Mouse (Mus musculus) limb, embryonic 10.5 days (tissue): ENCODE results near the gene Smc5. TPM values are rescaled to one million over a fixed set of nuclear protein-coding genes. Genes with fewer than 3 reads are reported as not detected.

Experiments used
- DNase-seq: peaks from one replicate; pipeline ENCODE4 v3.0.0-alpha.2; 2017; ENCODE audit warnings: low spot score
- H3K27ac ChIP-seq: fragments of 300-500 bp; sonication (generic); 2 replicates; pipeline ENCODE4 v1.5.1; 2016; ENCODE audit warnings: mild to moderate bottlenecking
- H3K27me3 ChIP-seq: fragments of 300-500 bp; sonication (generic); 2 replicates; pipeline ENCODE4 v1.6.1; 2016; ENCODE audit warnings: low read depth, mild to moderate bottlenecking; ENCODE audit not compliant: poor library complexity, severe bottlenecking
- H3K36me3 ChIP-seq: fragments of 300-500 bp; sonication (generic); 2 replicates; pipeline ENCODE4 v1.6.1; 2016; ENCODE audit warnings: mild to moderate bottlenecking, moderate library complexity
- H3K4me1 ChIP-seq: fragments of 300-500 bp; sonication (generic); 2 replicates; pipeline ENCODE4 v1.6.1; 2016
- H3K4me3 ChIP-seq: fragments of 300-500 bp; sonication (generic); 2 replicates; pipeline ENCODE4 v1.5.1; 2016; ENCODE audit warnings: mild to moderate bottlenecking, moderate library complexity
- H3K9me3 ChIP-seq: fragments of 300-500 bp; sonication (generic); replicated peaks from 2 replicates; pipeline ENCODE4 v1.6.1; 2016; ENCODE audit warnings: mild to moderate bottlenecking
- WGBS: fragments of 180-500 bp; shearing (Covaris S2); methylation state at CpG from one replicate; pipeline ENCODE4 v1.1.7; 2016; 5-methylcytosine and 5-hydroxymethylcytosine counted together
- polyA plus RNA-seq: library from polyadenylated mRNA; unstranded; fragments of >200 nt; fragmentation: Nextera tagmentation; extraction: Ambion mirVana; gene quantifications from 2 replicates; pipeline ENCODE4 v1.2.1, GENCODE M21; 2016

The Smc5 gene
- polyA plus RNA-seq = 40.1 and 49.4 TPM in 2 replicates

DNA sequence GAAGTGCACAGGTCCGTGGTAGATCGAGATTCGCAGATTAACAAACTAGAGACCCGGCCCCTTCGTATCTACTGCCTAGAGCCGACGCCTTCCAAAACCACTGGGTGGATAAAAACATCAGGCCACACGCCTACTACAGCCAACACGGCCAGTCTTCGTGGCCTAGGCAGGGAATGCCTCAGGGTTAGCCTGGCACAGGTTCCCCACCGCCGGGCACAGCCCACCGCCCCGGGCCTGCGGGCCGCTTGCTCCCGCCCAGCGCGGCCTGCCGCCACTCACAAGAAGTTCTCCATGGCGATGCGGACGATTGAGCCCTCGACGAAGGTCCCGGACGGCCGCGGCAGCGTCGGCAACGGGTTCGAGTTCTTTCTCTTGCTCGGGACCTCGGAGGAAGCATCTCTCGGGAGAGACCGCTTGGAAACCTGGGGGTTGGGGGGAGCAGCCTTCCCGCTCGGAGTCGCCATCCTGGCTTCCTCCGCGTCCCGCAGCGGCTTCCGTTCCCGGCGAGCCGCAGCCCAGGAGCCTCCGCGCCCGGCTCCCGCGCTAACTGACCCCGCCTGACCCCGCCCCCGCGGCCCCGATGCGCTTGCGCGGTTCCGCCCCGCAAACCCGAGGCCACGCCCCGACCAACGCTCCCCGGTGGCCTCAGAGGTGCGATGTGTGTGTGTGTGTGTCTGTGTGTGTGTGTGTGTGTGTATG is at the start of gene Smc5:
Gene Smc5 (minus strand): TSS at position 543 of the 699 bp plus-strand sequence.
- peak; percentile 96 for DNase-seq
- WGBS = 1% methylated on average over 69 of the region's 69 CpGs

GRCm38 (mm10) chr19:23323107-23323506 is 49.4 kb upstream of the Smc5 start:
- Histone ChIP-seq H3K36me3 (no peaks in the 10 kb centered on the region), H3K27me3 (no peaks in the 10 kb centered on the region), H3K4me1 (peaks cover 4% of the 10 kb centered on the region; the same call in 1 of the 2 replicates), H3K9me3 (no peaks in the 10 kb centered on the region), H3K4me3 (no peak overlapping the region), H3K27ac (no peak overlapping the region)
- WGBS = 86% methylated on average over 3 of the region's 3 CpGs
- DNase-seq = no peak

More for the DNA sequence above, at the start of gene Smc5:
- no peaks in the 10 kb centered on the region for H3K27me3 ChIP-seq
- H3K36me3 ChIP-seq = peaks cover 12% of the 10 kb centered on the region
- no peaks in the 10 kb centered on the region for H3K9me3 ChIP-seq
- H3K4me3 ChIP-seq = peak within 1 kb of the TSS; percentile 82
- peaks cover 11% of the 10 kb centered on the region for H3K4me1 ChIP-seq
- H3K27ac ChIP-seq = peak within 1 kb of the TSS; percentile 96

- H3K27ac ChIP-seq = no peak overlapping the region
- H3K36me3 ChIP-seq = no peaks in the 10 kb centered on the region
- peaks cover 4% of the 10 kb centered on the region; the same call in 1 of the 2 replicates for H3K4me1 ChIP-seq
- 92% methylated on average over 5 of the region's 5 CpGs for WGBS
- no peak overlapping the region for H3K4me3 ChIP-seq
- no peaks in the 10 kb centered on the region for H3K27me3 ChIP-seq
- no peak for DNase-seq
- no peaks in the 10 kb centered on the region for H3K9me3 ChIP-seq
These were observed 44.3 kb upstream of the Smc5 start for GRCm38 (mm10) chr19:23317989-23318358.

DNA sequence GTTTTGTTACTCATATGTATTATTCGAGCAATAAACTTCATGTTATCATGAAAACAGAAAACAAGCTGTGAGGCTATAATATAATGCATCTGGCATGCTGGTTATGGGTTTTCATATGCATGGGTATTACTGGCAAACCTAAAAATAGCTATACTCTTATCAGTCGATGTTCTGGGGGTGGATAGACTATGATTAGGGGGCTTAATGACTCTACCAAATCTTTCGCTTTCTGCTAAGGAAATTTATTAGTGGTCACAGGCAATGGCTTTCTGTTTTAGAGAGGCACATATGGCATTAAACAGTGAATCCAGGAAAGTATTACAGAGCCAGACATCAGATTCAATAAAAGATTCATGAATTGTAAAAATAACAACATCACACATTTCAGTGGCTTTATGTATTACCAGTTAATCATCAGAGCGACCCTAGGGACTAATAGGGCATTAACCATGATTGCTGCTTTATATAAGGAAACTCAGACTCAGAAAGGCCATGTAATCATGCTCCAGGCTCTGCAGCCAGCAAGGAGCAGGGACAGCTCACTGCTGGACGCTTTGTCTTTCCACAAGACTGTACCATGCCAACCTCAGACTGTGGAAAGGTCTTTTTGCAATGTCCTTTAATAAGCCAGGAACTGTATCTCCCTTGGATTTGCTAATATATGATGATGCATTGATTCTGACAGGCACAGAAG is 43.7 kb upstream of the Smc5 start:
- H3K4me1 ChIP-seq = peaks cover under 1% of the 10 kb centered on the region; the same call in 1 of the 2 replicates
- H3K9me3 ChIP-seq = no peaks in the 10 kb centered on the region
- WGBS = 86% methylated on average over 5 of the region's 5 CpGs
- no peak overlapping the region for H3K4me3 ChIP-seq
- H3K27ac ChIP-seq = no peak overlapping the region
- no peaks in the 10 kb centered on the region for H3K36me3 ChIP-seq
- DNase-seq = no peak
- no peaks in the 10 kb centered on the region for H3K27me3 ChIP-seq

DNA sequence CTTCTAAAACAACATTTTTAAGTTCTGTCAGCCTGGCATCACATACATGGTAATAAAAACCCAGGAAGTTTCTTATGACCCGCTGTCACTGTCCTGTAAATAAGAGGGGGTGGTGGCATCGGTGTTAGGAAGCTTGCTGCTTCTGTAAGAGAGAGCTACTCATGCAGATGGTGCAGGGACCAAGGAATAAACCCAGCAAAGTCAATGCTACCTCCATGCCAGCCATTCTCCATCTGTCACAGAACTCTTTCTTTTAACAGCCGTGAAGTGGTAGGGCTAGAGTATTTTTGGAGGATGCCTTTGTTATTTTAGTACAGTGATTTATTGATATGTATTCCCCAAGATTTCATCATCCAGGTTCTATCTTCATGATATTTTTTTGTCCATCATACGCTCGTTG is 43.2 kb upstream of the Smc5 start:
- Histone ChIP-seq H3K4me1 (no peaks in the 10 kb centered on the region), H3K27ac (no peak overlapping the region), H3K9me3 (no peaks in the 10 kb centered on the region), H3K27me3 (no peaks in the 10 kb centered on the region), H3K36me3 (no peaks in the 10 kb centered on the region), H3K4me3 (no peak overlapping the region)
- WGBS = 88% methylated on average over 5 of the region's 5 CpGs
- DNase-seq = no peak

DNA sequence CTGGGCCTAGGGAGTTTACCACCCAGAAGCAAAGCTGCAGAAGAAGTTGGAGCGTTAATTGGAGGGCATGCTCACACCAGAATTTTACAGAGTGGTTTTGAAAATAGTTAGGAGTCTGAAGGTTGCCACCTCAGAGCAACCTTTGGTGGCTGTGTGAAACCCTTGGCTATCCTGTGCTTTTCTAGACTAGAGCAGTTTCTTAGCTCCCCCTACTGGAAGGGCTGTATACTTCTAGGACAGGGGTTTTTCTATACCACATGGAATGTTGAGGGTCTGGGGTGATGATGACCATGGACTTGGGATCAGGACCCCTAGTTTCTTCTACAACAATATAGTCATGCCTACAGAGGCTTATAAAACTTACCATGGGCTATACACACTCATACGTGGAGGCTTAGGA is 36.3 kb upstream of the Smc5 start:
- WGBS = 90% methylated on average over 2 of the region's 2 CpGs

GRCm38 (mm10) chr19:23306671-23307070 is 33.0 kb upstream of the Smc5 start:
- DNase-seq = no peak
- H3K27ac ChIP-seq = no peak overlapping the region
- no peak overlapping the region for H3K4me3 ChIP-seq
- WGBS = 81% methylated on average over 7 of the region's 7 CpGs
- H3K27me3 ChIP-seq = no peaks in the 10 kb centered on the region
- no peaks in the 10 kb centered on the region for H3K4me1 ChIP-seq
- no peaks in the 10 kb centered on the region for H3K9me3 ChIP-seq
- no peaks in the 10 kb centered on the region for H3K36me3 ChIP-seq

More for the DNA sequence above, 36.3 kb upstream of the Smc5 start:
- Histone ChIP-seq H3K27ac (no peak overlapping the region), H3K36me3 (no peaks in the 10 kb centered on the region), H3K27me3 (no peaks in the 10 kb centered on the region), H3K4me1 (no peaks in the 10 kb centered on the region), H3K4me3 (no peak overlapping the region), H3K9me3 (no peaks in the 10 kb centered on the region)
- DNase-seq = no peak

DNA sequence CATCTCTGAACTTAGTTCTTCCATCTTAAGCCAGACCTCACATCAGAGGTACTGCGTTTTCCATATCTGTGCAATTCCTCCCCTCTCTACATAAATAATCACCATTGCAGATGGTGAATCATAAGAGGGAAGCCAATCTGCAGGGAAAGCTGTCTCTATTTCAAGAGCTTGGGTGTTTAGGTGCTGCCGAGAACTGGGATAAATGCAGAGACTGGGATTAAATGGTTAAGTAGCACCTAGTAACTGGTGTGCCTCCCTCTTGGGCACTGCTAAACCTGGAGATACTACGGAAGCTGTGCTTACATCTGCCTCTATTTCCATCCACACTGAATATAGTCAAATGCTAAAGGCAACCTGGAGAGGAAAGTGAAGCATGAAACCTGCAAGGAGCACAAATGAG is 26.3 kb upstream of the Smc5 start:
- Histone ChIP-seq H3K4me1 (no peaks in the 10 kb centered on the region), H3K27me3 (no peaks in the 10 kb centered on the region), H3K4me3 (no peak overlapping the region), H3K27ac (no peak overlapping the region), H3K9me3 (no peaks in the 10 kb centered on the region), H3K36me3 (no peaks in the 10 kb centered on the region)
- DNase-seq = no peak
- 87% methylated on average over 3 of the region's 3 CpGs for WGBS

- Histone ChIP-seq H3K4me3 (no peak overlapping the region), H3K36me3 (no peaks in the 10 kb centered on the region), H3K27ac (no peak overlapping the region), H3K9me3 (no peaks in the 10 kb centered on the region), H3K4me1 (no peaks in the 10 kb centered on the region), H3K27me3 (no peaks in the 10 kb centered on the region)
- DNase-seq = no peak
- WGBS = 91% methylated on average over 1 of the region's 1 CpGs
These were observed 25.2 kb upstream of the Smc5 start for GRCm38 (mm10) chr19:23298917-23299316.

DNA sequence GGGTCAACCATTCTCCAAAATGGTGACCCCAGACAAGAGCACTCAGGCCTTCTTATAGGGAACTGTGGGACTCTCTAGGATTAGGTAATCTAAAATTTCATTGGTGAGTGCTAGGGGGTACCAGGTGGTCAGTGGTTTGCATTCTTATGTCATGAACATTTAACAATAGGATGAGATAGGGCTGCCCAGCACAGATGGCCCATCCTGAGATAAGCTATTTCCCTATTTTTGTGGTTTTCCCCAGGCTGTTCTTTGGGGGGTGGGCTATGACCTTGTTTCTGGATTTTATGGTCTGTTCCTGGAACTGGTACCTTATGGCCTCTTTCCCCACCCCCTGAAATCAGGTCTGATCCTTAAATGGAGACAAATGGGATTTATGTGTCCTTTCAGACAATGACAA is 23.5 kb upstream of the Smc5 start:
- Histone ChIP-seq H3K36me3 (no peaks in the 10 kb centered on the region), H3K4me3 (no peak overlapping the region), H3K9me3 (no peaks in the 10 kb centered on the region), H3K4me1 (no peaks in the 10 kb centered on the region), H3K27ac (no peak overlapping the region), H3K27me3 (no peaks in the 10 kb centered on the region)
- DNase-seq = no peak

DNA sequence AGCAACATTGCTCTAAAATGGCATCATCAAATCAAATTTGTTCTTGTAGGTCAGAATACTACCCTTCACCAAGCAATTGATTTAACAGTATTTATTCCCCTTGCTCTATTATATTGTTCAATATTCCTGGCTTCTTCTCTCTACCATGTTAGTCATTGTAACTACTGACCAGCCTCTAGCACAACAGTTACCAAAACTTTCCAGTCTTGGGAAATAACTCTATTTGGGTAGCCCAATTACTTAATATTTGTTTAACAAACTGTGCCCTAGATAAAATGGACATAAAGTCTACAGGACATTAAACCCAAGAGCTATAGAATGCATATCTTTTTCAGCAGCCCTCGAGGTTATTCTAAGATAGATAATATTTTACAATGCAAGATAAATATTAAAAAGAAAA is 15.6 kb upstream of the Smc5 start:
- H3K4me3 ChIP-seq = no peak overlapping the region
- 80% methylated on average over 1 of the region's 1 CpGs for WGBS

DNA sequence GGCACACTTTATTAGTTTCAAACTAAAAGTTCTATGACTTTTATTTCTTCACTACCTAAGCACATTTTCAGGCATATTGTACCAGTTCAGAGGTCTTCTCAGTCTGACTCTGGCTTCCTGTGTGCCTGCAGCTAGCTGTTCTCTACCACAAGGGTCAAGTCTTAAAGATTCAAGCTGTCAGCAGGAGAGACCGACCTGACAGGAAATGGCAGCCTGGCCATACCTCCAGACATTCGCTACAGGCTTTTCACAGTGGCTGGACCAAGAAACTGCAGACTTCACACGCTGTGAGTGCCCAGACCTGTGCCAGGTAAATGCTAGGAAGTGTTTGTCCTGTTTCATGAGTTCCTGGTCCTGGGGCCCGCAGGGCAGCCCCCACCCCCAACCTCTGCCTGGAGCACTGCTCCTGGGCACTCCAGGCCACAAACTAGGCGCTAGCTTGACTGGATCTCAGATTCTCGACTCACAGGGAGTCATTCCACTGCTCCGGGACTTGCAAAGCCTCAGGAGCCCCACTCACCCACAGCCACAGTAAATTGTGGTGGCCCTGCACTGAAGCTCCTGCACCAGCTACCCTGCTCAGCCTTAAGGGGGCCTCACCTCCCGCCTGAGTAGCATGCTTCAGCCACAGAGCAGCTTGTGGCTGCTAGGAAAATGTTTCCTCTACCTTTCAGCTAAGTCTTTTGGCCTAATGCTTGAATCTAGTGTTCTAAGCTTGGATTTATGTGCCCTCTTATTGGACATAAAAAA is 8.4 kb upstream of the Smc5 start:
- H3K27ac ChIP-seq = peak overlapping the region; percentile 79
- no peaks in the 10 kb centered on the region for H3K9me3 ChIP-seq
- 41% methylated on average over 8 of the region's 8 CpGs for WGBS
- no peaks in the 10 kb centered on the region for H3K27me3 ChIP-seq
- peaks cover 10% of the 10 kb centered on the region for H3K4me1 ChIP-seq
- no peak overlapping the region for H3K4me3 ChIP-seq
- peak; percentile 37 for DNase-seq
- H3K36me3 ChIP-seq = no peaks in the 10 kb centered on the region

More for the DNA sequence above, 15.6 kb upstream of the Smc5 start:
- H3K4me1 ChIP-seq = no peaks in the 10 kb centered on the region
- no peaks in the 10 kb centered on the region for H3K9me3 ChIP-seq
- no peaks in the 10 kb centered on the region for H3K36me3 ChIP-seq
- H3K27me3 ChIP-seq = no peaks in the 10 kb centered on the region
- no peak for DNase-seq
- no peak overlapping the region for H3K27ac ChIP-seq
